Mouse (Mus musculus) B cell, adult 2 months (primary cell): ENCODE data around the gene Slc29a1.

ENCODE experiments used
- DNase-seq, 2 experiments: peaks; one replicate each; pipeline ENCODE4 v3.0.0; 2022

The Slc29a1 gene

GRCm38 (mm10) chr17:45567162-45567601 is 32.2 kb downstream of the Slc29a1 start:
- DNase-seq: no peak

- no peak for DNase-seq
These were observed 32.8 kb downstream of the Slc29a1 start for GRCm38 (mm10) chr17:45566360-45567161.

GRCm38 (mm10) chr17:45566031-45566359 is 33.4 kb downstream of the Slc29a1 start:
- no peak for DNase-seq

GRCm38 (mm10) chr17:45565103-45565502 is 34.3 kb downstream of the Slc29a1 start:
- DNase-seq: no peak

GRCm38 (mm10) chr17:45564531-45565084 is 34.8 kb downstream of the Slc29a1 start:
- DNase-seq: no peak

- peak; percentile 88 to 90 for DNase-seq
These were observed 35.5 kb downstream of the Slc29a1 start, which contains the start of gene Slc35b2 for GRCm38 (mm10) chr17:45563655-45564530. Slc35b2 (plus strand) TSS chr17:45563874.

GRCm38 (mm10) chr17:45563216-45563615 is 36.2 kb downstream of the Slc29a1 start:
- DNase-seq: peak; percentile 48 to 53

GRCm38 (mm10) chr17:45559732-45560525 is 39.5 kb downstream of the Slc29a1 start:
- DNase-seq: peak in 1 of 2 experiments; percentile 42

GRCm38 (mm10) chr17:45557998-45558862 is 41.2 kb downstream of the Slc29a1 start:
- DNase-seq: peak; percentile 67 to 69

- peak in 1 of 2 experiments; percentile 51 for DNase-seq
These were observed 42.1 kb downstream of the Slc29a1 start for GRCm38 (mm10) chr17:45557246-45557824.

GRCm38 (mm10) chr17:45556514-45557245 is 42.7 kb downstream of the Slc29a1 start:
- peak; percentile 66 to 69 for DNase-seq

- DNase-seq: peak in 1 of 2 experiments; percentile 62
These were observed 43.3 kb downstream of the Slc29a1 start for GRCm38 (mm10) chr17:45556107-45556489.

GRCm38 (mm10) chr17:45555452-45556106 is 43.8 kb downstream of the Slc29a1 start, which contains the start of gene Nfkbie:
Nfkbie (plus strand) TSS chr17:45555703.
- peak; percentile 100 for DNase-seq

- DNase-seq: peak in 1 of 2 experiments; percentile 37
These were observed 45.0 kb downstream of the Slc29a1 start for GRCm38 (mm10) chr17:45554420-45554819.

- DNase-seq: no peak
These were observed 46.3 kb downstream of the Slc29a1 start for GRCm38 (mm10) chr17:45553065-45553464.

GRCm38 (mm10) chr17:45551816-45552451 is 47.5 kb downstream of the Slc29a1 start:
- peak; percentile 85 to 87 for DNase-seq

- DNase-seq: no peak
These were observed 48.1 kb downstream of the Slc29a1 start for GRCm38 (mm10) chr17:45551249-45551796.

GRCm38 (mm10) chr17:45550253-45550652 is 49.2 kb downstream of the Slc29a1 start:
- DNase-seq: no peak
